Mouse (Mus musculus): ENCODE measurements around the gene Pdik1l.

- TF ChIP-seq CTCF (IDR thresholded peaks at IDR 0.05; ENCODE audit: low read depth) (peak; percentile 25; the same call in 1 of the 2 replicates), EP300 (IDR thresholded peaks at IDR 0.05; ENCODE audit: low read depth) (no peak; the same call in 1 of the 2 replicates)
Observed at GRCm38 (mm10) chr4:134287168-134287564, 529 bp downstream of the Pdik1l start.

Data from heart, postnatal 0 days (tissue).